Mouse (Mus musculus): ENCODE data around the gene Dtnb.

DNA sequence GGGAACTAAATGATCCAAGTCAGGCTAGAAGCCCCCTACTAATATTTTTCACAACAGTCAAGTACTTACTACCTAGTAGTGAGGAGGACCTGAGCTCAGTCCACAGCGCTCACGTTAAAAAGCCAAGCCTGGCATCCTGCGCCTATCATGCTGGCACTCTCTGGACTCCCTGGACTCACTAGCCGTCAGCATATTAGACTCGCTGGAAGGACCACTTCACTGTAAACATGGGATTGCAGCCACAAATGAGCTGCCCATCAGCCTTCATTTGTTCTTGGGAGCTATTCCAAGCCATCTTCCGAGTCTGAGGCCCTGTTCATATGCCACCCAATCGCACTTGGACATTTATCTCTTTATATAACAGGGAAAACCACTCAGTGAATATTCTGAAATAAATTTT lies 31.3 kb upstream of the Dtnb start:
- TF ChIP-seq CTCF (conservative IDR thresholded peaks at IDR 0.05; ENCODE audit: low read length) (no peak), POU5F1 (IDR thresholded peaks at IDR 0.05; ENCODE audit: borderline replicate concordance, low read length) (no peak)
